18 mouse cellular contexts compared by ENCODE assay signal in genomic region chr11:82101529-82101928, GRCm38 (mm10). TPM values are rescaled to one million over a fixed set of nuclear protein-coding genes. Genes with fewer than 3 reads are reported as not detected.
A peak's percentile ranks its signal among the peaks of the same experiment; 100 is the strongest.
DNase-seq lines count a peak whose midpoint lies in the region; ATAC-seq and TF ChIP-seq lines count a peak whose summit lies in the region.
"Had no signal": no experiment of that assay in that cellular context is flagged by ENCODE, and none has a peak within 500 bp of the region (broad histone marks: within the 10 kb centered on the region; RNA-seq: fewer than 3 reads in every experiment).

Gene Ccl12 (plus strand): TSS chr11:82101845.

- H3K27ac ChIP-seq in thymus, adult 2 months (ENCODE audit: control insufficient read depth, insufficient read depth, low read length), result no peak within 1 kb of the TSS
- H3K27ac ChIP-seq: embryonic facial prominence, embryonic 12.5 days; hindbrain, postnatal 0 days; limb, embryonic 12.5 days; midbrain, embryonic 13.5 days had no signal

- TF ChIP-seq CTCF in thymus, adult 2 months (IDR thresholded peaks at IDR 0.05; ENCODE audit: borderline replicate concordance, control insufficient read depth, extremely low read depth, insufficient read depth, low read length, poor library complexity), result no peak

- DNase-seq in left cerebral cortex, postnatal 14 days (ENCODE audit: low spot score in 2 of 2), result peak; percentile 2 to 14
- DNase-seq in left cerebral cortex, adult 9 months (ENCODE audit: low spot score in 2 of 2), result no peak
- no peak for DNase-seq in thymus, adult 2 months
- DNase-seq in thymus, adult 18-20 months, result no peak
- DNase-seq in retina, postnatal 1 day, result no peak
- DNase-seq: cerebellum, postnatal 25 days; kidney, adult 9 months; lung, adult 18-20 months had no signal

- intact Hi-C loops in left cerebral cortex, postnatal 14 days (cut with DNase I), result no loop called here

- WGBS in thymus, adult 2 months, result 45% methylated on average over 2 of the region's 2 CpGs

- no peaks in the 10 kb centered on the region for H3K36me3 ChIP-seq in thymus, adult 2 months (ENCODE audit: control insufficient read depth, insufficient read depth, low read length)
- H3K36me3 ChIP-seq: embryonic facial prominence, embryonic 12.5 days; G1E; limb, embryonic 12.5 days; midbrain, embryonic 13.5 days had no signal

- no peak for TF ChIP-seq POLR2A in thymus, adult 2 months (IDR thresholded peaks at IDR 0.05; ENCODE audit: control insufficient read depth, extremely low read depth, insufficient read depth, low read length, poor library complexity)

- no peak within 1 kb of the TSS for H3K4me3 ChIP-seq in thymus, adult 2 months (ENCODE audit: control insufficient read depth, insufficient read depth, low read length)
- H3K4me3 ChIP-seq: embryonic facial prominence, embryonic 12.5 days; limb, embryonic 12.5 days; midbrain, embryonic 13.5 days had no signal

- no peaks in the 10 kb centered on the region for H3K27me3 ChIP-seq in thymus, adult 2 months (ENCODE audit: control insufficient read depth, insufficient read depth, low read length)
- H3K27me3 ChIP-seq: embryonic facial prominence, embryonic 12.5 days; limb, embryonic 12.5 days; midbrain, embryonic 13.5 days had no signal

- no peaks in the 10 kb centered on the region for H3K4me1 ChIP-seq in thymus, adult 2 months (replicated peaks; ENCODE audit: control insufficient read depth, insufficient read depth, low read length)
- H3K4me1 ChIP-seq: embryonic facial prominence, embryonic 12.5 days; midbrain, embryonic 13.5 days had no signal

- peak; percentile 42; the same call in 1 of the 2 replicates for ATAC-seq in common myeloid progenitor, adult 5-6 weeks (replicated peaks; ENCODE audit: low read depth, poor library complexity, severe bottlenecking)
- peak; percentile 73 for ATAC-seq in megakaryocyte progenitor cell, adult 5-6 weeks (replicated peaks; ENCODE audit: poor library complexity)
- ATAC-seq: forebrain, embryonic 16.5 days; hindbrain, postnatal 0 days; midbrain, embryonic 13.5 days had no signal

RNA-seq across cellular contexts. Expression of gene Ccl12, which starts in this region (rescaled TPM):
- under 1 TPM in 1 of 2 experiments, not detected in 1; 0.75 TPM for total RNA-seq in left cerebral cortex, postnatal 14 days (2021)
- polyA plus RNA-seq in thymus, adult 2 months (2012; rRNA removed), result 5.4 and 10.5 TPM in 2 replicates
- not detected in 2 replicates for total RNA-seq in common myeloid progenitor, adult 5-6 weeks (2017)
- not detected in 2 replicates for total RNA-seq in megakaryocyte progenitor cell, adult 5-6 weeks (2015)
- total RNA-seq in megakaryocyte progenitor cell, adult 5-6 weeks (2017), result not detected in 2 replicates
- total RNA-seq: G1E; gastrocnemius, adult 18-20 months; hematopoietic stem cell, adult 5-6 weeks had no signal
- polyA plus RNA-seq: forebrain, embryonic 16.5 days; G1E had no signal

Comparison
In these comparisons a context has a peak if more than half of its experiments do, and no peak if none do; other contexts are left out.
1. Peak in DNase-seq in left cerebral cortex, postnatal 14 days; RNA of the gene not detected or under 1 TPM.
2. Peak in ATAC-seq in common myeloid progenitor, adult 5-6 weeks; RNA of the gene not detected or under 1 TPM.
3. Peak in ATAC-seq in megakaryocyte progenitor cell, adult 5-6 weeks; RNA of the gene not detected or under 1 TPM.